Mouse (Mus musculus) cerebellum, adult 2 months (tissue): Measurements from ENCODE around the gene Dcbld2.
A peak's percentile ranks its signal among the peaks of the same experiment; 100 is the strongest.

Source experiments
- CTCF ChIP-seq: fragments of 200-500 bp; IDR thresholded peaks from 2 replicates; pipeline ENCODE4 v1.5.1; 2011; ENCODE audit warnings: low read depth, mild to moderate bottlenecking, control low read depth, low read length, moderate library complexity, borderline replicate concordance; ENCODE audit not compliant: insufficient read depth
- POLR2A ChIP-seq: fragments of 200-500 bp; IDR thresholded peaks from 2 replicates; pipeline ENCODE4 v1.6.1; 2011; ENCODE audit warnings: low read length, control low read depth, borderline replicate concordance; ENCODE audit not compliant: insufficient read depth

- TF ChIP-seq CTCF (peak; percentile 85), POLR2A (no peak)
Observed at GRCm38 (mm10) chr16:58454617-58455016, 46.4 kb downstream of the Dcbld2 start.
